Mouse (Mus musculus) lung, postnatal 14 days (tissue): ENCODE results near the gene Det1.
A peak's percentile ranks its signal among the peaks of the same experiment; 100 is the strongest.

Experiments
- DNase-seq: peaks from one replicate; pipeline ENCODE4 v3.0.0; 2021

The Det1 gene

GRCm38 (mm10) chr7:78846066-78846716 is 872 bp downstream of the Det1 start:
- no peak for DNase-seq

- no peak for DNase-seq
These were observed 5.5 kb downstream of the Det1 start for GRCm38 (mm10) chr7:78841601-78842000.

GRCm38 (mm10) chr7:78837250-78837649 is 9.8 kb downstream of the Det1 start:
- no peak for DNase-seq

- no peak for DNase-seq
These were observed 11.4 kb downstream of the Det1 start for GRCm38 (mm10) chr7:78835656-78836055.

- DNase-seq, result peak; percentile 11
These were observed 19.2 kb downstream of the Det1 start for GRCm38 (mm10) chr7:78827749-78828362.

- peak; percentile 18 for DNase-seq
These were observed 20.2 kb downstream of the Det1 start for GRCm38 (mm10) chr7:78826682-78827385.

- DNase-seq, result no peak
These were observed 28.7 kb downstream of the Det1 start for GRCm38 (mm10) chr7:78818336-78818735.

- DNase-seq, result no peak
These were observed 32.3 kb downstream of the Det1 start for GRCm38 (mm10) chr7:78814766-78815165.

GRCm38 (mm10) chr7:78813791-78814190 is 33.3 kb downstream of the Det1 start:
- DNase-seq, result no peak

- DNase-seq, result no peak
These were observed 39.9 kb downstream of the Det1 start for GRCm38 (mm10) chr7:78807192-78807591.

- DNase-seq, result no peak
These were observed 43.2 kb downstream of the Det1 start for GRCm38 (mm10) chr7:78803841-78804240.

GRCm38 (mm10) chr7:78799730-78800496 is 47.1 kb downstream of the Det1 start:
- DNase-seq, result no peak

GRCm38 (mm10) chr7:78797843-78798455 is 49.1 kb downstream of the Det1 start:
- no peak for DNase-seq

GRCm38 (mm10) chr7:78796624-78797023 is 50.4 kb downstream of the Det1 start:
- no peak for DNase-seq

GRCm38 (mm10) chr7:78794571-78795092 is 52.4 kb downstream of the Det1 start:
- DNase-seq, result no peak

- no peak for DNase-seq
These were observed 53.0 kb downstream of the Det1 start for GRCm38 (mm10) chr7:78793895-78794570.

- DNase-seq, result peak; percentile 44
These were observed 55.5 kb downstream of the Det1 start for GRCm38 (mm10) chr7:78791359-78792222.

GRCm38 (mm10) chr7:78787793-78788380 is 59.2 kb downstream of the Det1 start:
- no peak for DNase-seq

- DNase-seq, result no peak
These were observed 61.2 kb downstream of the Det1 start for GRCm38 (mm10) chr7:78785906-78786305.
